Mouse (Mus musculus): ENCODE measurements around the gene Pde4dip.

GRCm38 (mm10) chr3:97933251-97933650 is 44.7 kb upstream of the Pde4dip start:
- TF ChIP-seq CTCF (IDR thresholded peaks at IDR 0.05; ENCODE audit: low read depth) = no peak
- no peak for TF ChIP-seq EP300 (IDR thresholded peaks at IDR 0.05; ENCODE audit: low read depth)
